Mouse (Mus musculus) embryonic facial prominence, embryonic 11.5 days (tissue): ENCODE data around the gene Slc22a3. TPM values are rescaled to one million over a fixed set of nuclear protein-coding genes. Genes with fewer than 3 reads are reported as not detected.

ENCODE experiments used
- ATAC-seq: fragments of 200-750 bp; cut with Nextera tagmentation; replicated peaks from 2 replicates; pipeline ENCODE4 v1.8.0; 2017; ENCODE audit warnings: low read depth; ENCODE audit not compliant: insufficient number of reproducible peaks, low FRiP score, low TSS enrichment
- DNase-seq: peaks from one replicate; pipeline ENCODE4 v3.0.0-alpha.2; 2015; ENCODE audit warnings: low spot score
- H3K27ac ChIP-seq: fragments of 300-500 bp; sonication (generic); replicated peaks from 2 replicates; pipeline ENCODE4 v1.5.1; 2014; ENCODE audit warnings: mild to moderate bottlenecking, low read depth, low read length, control low read depth
- H3K27me3 ChIP-seq: fragments of 300-500 bp; sonication (generic); 2 replicates; pipeline ENCODE4 v1.6.1; 2014; ENCODE audit warnings: mild to moderate bottlenecking, low read length, moderate library complexity, mixed read lengths; ENCODE audit not compliant: control insufficient read depth, insufficient read depth
- H3K36me3 ChIP-seq: fragments of 300-500 bp; sonication (generic); replicated peaks from 2 replicates; pipeline ENCODE4 v1.6.1; 2014; ENCODE audit warnings: low read depth, mild to moderate bottlenecking, low read length, moderate library complexity, mixed read lengths; ENCODE audit not compliant: control insufficient read depth, insufficient read depth
- H3K4me1 ChIP-seq: fragments of 300-500 bp; sonication (generic); 2 replicates; pipeline ENCODE4 v1.6.1; 2014; ENCODE audit warnings: low read length, mixed read lengths; ENCODE audit not compliant: control insufficient read depth, insufficient read depth
- H3K4me2 ChIP-seq: fragments of 300-500 bp; sonication (generic); 2 replicates; pipeline ENCODE4 v1.6.1; 2014; ENCODE audit warnings: low read depth, mild to moderate bottlenecking, control low read depth, low read length, moderate library complexity
- H3K4me3 ChIP-seq: fragments of 300-500 bp; sonication (generic); 2 replicates; pipeline ENCODE4 v1.5.1; 2014; ENCODE audit warnings: low read depth, low read length, control low read depth
- H3K9ac ChIP-seq: fragments of 300-500 bp; sonication (generic); replicated peaks from 2 replicates; pipeline ENCODE4 v1.6.1; 2014; ENCODE audit warnings: mild to moderate bottlenecking, control low read depth, low read length
- H3K9me3 ChIP-seq: fragments of 300-500 bp; sonication (generic); replicated peaks from 2 replicates; pipeline ENCODE4 v1.6.1; 2016; ENCODE audit warnings: mild to moderate bottlenecking, low read length, inconsistent platforms, mixed read lengths; ENCODE audit not compliant: control insufficient read depth
- WGBS: fragments of 180-500 bp; shearing (Covaris S2); extraction: QIAGEN DNeasy Blood & Tissue Kit; methylation state at CpG from one replicate; pipeline ENCODE4 v1.1.7; 2014; 5-methylcytosine and 5-hydroxymethylcytosine counted together
- polyA plus RNA-seq: library from polyadenylated mRNA; unstranded; fragments of >200 nt; fragmentation: Nextera tagmentation; extraction: Ambion mirVana; gene quantifications from 2 replicates; pipeline ENCODE4 v1.2.1, GENCODE M21; 2014

Gene Slc22a3
- polyA plus RNA-seq, 1 experiment from 2014 or later = 0.21 TPM

GRCm38 (mm10) chr17:12428369-12428768, 79.1 kb downstream of the Slc22a3 start:
- ATAC-seq (peak; percentile 70; the same call in 1 of the 2 replicates), DNase-seq (peak; percentile 41)
- Histone ChIP-seq H3K27me3 (no peaks in the 10 kb centered on the region), H3K4me2 (no peak overlapping the region), H3K4me1 (no peaks in the 10 kb centered on the region), H3K9ac (no peak overlapping the region), H3K9me3 (no peaks in the 10 kb centered on the region), H3K4me3 (no peak overlapping the region), H3K36me3 (no peaks in the 10 kb centered on the region), H3K27ac (no peak overlapping the region)

- H3K27me3 ChIP-seq = no peaks in the 10 kb centered on the region
- H3K9me3 ChIP-seq = no peaks in the 10 kb centered on the region
- H3K36me3 ChIP-seq = no peaks in the 10 kb centered on the region
- no peak for DNase-seq
- H3K9ac ChIP-seq = no peak overlapping the region
- H3K4me2 ChIP-seq = no peak overlapping the region
- ATAC-seq = no peak
- H3K4me3 ChIP-seq = no peak overlapping the region
- WGBS = 47% methylated on average over 3 of the region's 3 CpGs
- no peak overlapping the region for H3K27ac ChIP-seq
- H3K4me1 ChIP-seq = no peaks in the 10 kb centered on the region
These were observed 80.3 kb downstream of the Slc22a3 start for GRCm38 (mm10) chr17:12427156-12427555.

GRCm38 (mm10) chr17:12422143-12422542, 85.4 kb downstream of the Slc22a3 start:
- H3K36me3 ChIP-seq = no peaks in the 10 kb centered on the region
- H3K4me1 ChIP-seq = no peaks in the 10 kb centered on the region
- H3K4me2 ChIP-seq = no peak overlapping the region
- H3K4me3 ChIP-seq = no peak overlapping the region
- DNase-seq (no peak), ATAC-seq (no peak)
- WGBS = 79% methylated on average over 1 of the region's 1 CpGs
- no peak overlapping the region for H3K9ac ChIP-seq
- no peak overlapping the region for H3K27ac ChIP-seq
- no peaks in the 10 kb centered on the region for H3K9me3 ChIP-seq
- H3K27me3 ChIP-seq = no peaks in the 10 kb centered on the region

- ATAC-seq = no peak
These were observed 86.5 kb downstream of the Slc22a3 start for GRCm38 (mm10) chr17:12420886-12421574.

GRCm38 (mm10) chr17:12419491-12420079, 87.9 kb downstream of the Slc22a3 start:
- WGBS = 71% methylated on average over 19 of the region's 19 CpGs
- Histone ChIP-seq H3K4me2 (no peak overlapping the region), H3K9me3 (no peaks in the 10 kb centered on the region), H3K9ac (no peak overlapping the region), H3K27ac (no peak overlapping the region), H3K4me1 (no peaks in the 10 kb centered on the region), H3K27me3 (no peaks in the 10 kb centered on the region), H3K4me3 (no peak overlapping the region), H3K36me3 (no peaks in the 10 kb centered on the region)
- no peak for ATAC-seq
- DNase-seq = no peak

More at GRCm38 (mm10) chr17:12420886-12421574, 86.5 kb downstream of the Slc22a3 start:
- no peaks in the 10 kb centered on the region for H3K27me3 ChIP-seq
- WGBS = 67% methylated on average over 16 of the region's 16 CpGs
- H3K27ac ChIP-seq = no peak overlapping the region
- H3K9ac ChIP-seq = no peak overlapping the region
- no peaks in the 10 kb centered on the region for H3K36me3 ChIP-seq
- no peaks in the 10 kb centered on the region for H3K4me1 ChIP-seq
- no peak overlapping the region for H3K4me2 ChIP-seq
- H3K4me3 ChIP-seq = no peak overlapping the region
- H3K9me3 ChIP-seq = no peaks in the 10 kb centered on the region
- DNase-seq = no peak

- no peak for ATAC-seq
- Histone ChIP-seq H3K9ac (no peak overlapping the region), H3K4me1 (no peaks in the 10 kb centered on the region), H3K4me3 (no peak overlapping the region), H3K27ac (no peak overlapping the region), H3K9me3 (no peaks in the 10 kb centered on the region), H3K36me3 (no peaks in the 10 kb centered on the region), H3K27me3 (no peaks in the 10 kb centered on the region), H3K4me2 (no peak overlapping the region)
- WGBS = 51% methylated on average over 6 of the region's 6 CpGs
- peak; percentile 87 for DNase-seq
These were observed 91.1 kb downstream of the Slc22a3 start for GRCm38 (mm10) chr17:12416250-12416895.

GRCm38 (mm10) chr17:12415741-12416140, 91.8 kb downstream of the Slc22a3 start:
- no peaks in the 10 kb centered on the region for H3K36me3 ChIP-seq
- H3K4me1 ChIP-seq = no peaks in the 10 kb centered on the region
- no peaks in the 10 kb centered on the region for H3K27me3 ChIP-seq
- WGBS = 59% methylated on average over 5 of the region's 5 CpGs
- H3K27ac ChIP-seq = no peak overlapping the region
- ATAC-seq (no peak), DNase-seq (no peak)
- no peak overlapping the region for H3K4me2 ChIP-seq
- no peak overlapping the region for H3K4me3 ChIP-seq
- no peaks in the 10 kb centered on the region for H3K9me3 ChIP-seq
- H3K9ac ChIP-seq = no peak overlapping the region
